Mouse (Mus musculus) erythroblast, adult 5-6 weeks (primary cell): ENCODE data around the gene Sik3. TPM values are rescaled to one million over a fixed set of nuclear protein-coding genes. Genes with fewer than 3 reads are reported as not detected.
"Not testable (repeated sequence)": the region's sequence is repeated elsewhere in the genome, so short reads cannot be mapped to it uniquely, and the experiment has no call there.

Source experiments
- ATAC-seq: replicated peaks from 2 replicates; pipeline ENCODE4 v1.8.0; 2016; ENCODE audit warnings: moderate number of reproducible peaks, mild to moderate bottlenecking, moderate TSS enrichment, inconsistent platforms; ENCODE audit not compliant: poor library complexity, low FRiP score, severe bottlenecking
- total RNA-seq, 2 experiments: library from RNA; stranded (forward) in 1 of 2; stranded (reverse) in 1 of 2; fragments of 150-400 nt in 1 of 2; fragments of 200-764, 138-1000 nt in 1 of 2; gene quantifications; 2 replicates each; pipeline versions ENCODE4 v1.2.3 to v1.2.4; 2015 to 2017; ENCODE audit warnings: low replicate concordance in 2 of 2

Sik3 gene
- total RNA-seq, 2 experiments from 2014 or later = 2.5 to 9.4 TPM

GRCm38 (mm10) chr9:46090066-46090465, 77.4 kb downstream of the Sik3 start:
- no peak for ATAC-seq

GRCm38 (mm10) chr9:46091157-46091556, 78.5 kb downstream of the Sik3 start:
- ATAC-seq = not testable (repeated sequence)

GRCm38 (mm10) chr9:46092633-46093032, 80.0 kb downstream of the Sik3 start:
- ATAC-seq = no peak

DNA sequence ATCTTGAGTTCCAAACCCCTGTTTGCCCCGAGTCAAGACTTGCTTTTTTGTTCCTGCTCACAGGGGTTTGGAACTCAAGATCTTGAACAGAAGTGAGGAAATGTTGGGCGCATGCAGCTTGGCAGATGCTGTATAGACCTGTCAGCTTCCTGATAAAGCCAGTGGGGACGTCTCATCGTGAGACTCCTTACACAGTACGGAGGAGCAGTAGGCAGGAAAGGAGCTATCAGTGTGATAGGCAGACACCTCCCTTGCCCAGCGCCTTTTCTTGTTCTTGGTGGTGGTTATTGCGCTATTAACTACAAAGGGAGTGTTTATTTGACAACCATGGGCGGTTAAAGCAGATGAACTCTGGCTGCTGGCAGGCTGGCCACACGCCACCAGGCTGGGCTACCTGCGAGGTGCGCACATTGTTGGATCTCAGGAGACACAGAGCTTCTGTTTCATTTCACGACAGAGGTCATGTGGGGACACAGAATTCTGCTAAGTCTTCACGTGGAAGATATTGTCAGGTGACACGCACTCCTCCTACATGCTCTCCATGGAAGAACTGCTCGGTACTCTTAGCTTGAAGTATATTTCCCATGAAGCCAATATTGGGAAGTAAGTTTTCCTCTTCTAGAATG, 85.9 kb downstream of the Sik3 start:
- 0 out of 2 replicates have a peak, but pooled peaks have one; percentile 55 for ATAC-seq

DNA sequence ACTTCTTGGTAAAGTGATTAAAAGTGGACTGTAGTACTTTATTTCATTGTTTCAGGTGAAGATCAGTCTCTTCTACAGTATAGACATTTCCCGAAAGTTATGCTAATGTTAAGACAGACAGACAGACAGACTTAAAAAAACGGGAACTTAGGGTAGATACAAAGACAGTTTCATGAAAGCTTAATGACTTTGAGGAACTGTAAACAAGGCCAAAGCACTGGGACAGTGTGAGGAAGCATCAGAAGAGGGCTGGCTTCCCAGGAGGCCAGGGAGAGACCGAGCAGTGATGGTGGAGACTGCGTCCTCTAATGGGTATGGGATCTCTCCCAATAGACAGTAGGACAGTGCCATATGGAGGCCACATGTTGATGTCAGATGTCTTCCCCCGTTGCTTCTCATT, 86.5 kb downstream of the Sik3 start:
- ATAC-seq = no peak

DNA sequence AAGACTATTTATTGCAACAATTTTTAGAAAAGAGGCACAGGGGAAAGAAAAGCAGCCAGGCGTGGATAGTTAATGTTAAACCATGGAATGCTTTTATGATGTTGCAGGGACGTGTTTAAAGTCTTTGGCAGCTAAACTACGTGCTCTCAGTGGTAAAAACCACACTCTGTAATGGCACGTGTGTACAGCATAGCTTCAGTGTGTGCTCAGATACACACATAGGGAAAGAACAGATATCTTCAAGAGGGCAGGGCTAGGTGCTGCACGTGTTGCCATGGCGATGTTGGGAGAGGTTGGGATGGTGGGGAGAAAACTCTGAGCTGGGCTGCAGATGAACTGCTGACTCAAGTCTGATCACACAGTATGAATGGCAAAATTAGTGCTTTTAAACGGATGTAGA, 90.5 kb downstream of the Sik3 start:
- ATAC-seq = no peak

GRCm38 (mm10) chr9:46106105-46106504, 93.5 kb downstream of the Sik3 start:
- no peak for ATAC-seq

DNA sequence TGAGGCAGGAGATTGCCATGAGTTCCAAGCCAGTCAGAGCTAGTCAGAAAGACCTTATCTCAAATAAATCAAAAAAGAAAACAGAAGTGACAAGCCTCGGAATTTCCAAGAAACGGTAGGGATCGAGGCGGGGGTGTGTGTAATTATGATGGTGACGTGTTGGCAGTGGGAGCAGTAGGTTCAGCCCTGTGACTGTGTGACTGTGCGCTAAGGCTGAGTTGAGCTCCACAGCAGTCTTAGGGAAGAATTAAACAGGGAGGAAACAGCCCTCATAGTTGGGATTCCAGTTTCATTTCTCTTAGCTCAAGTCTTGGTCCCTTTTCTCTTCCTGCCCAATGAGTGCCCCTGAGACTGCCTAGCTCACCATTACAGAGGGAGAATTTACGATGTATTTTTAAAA, 98.0 kb downstream of the Sik3 start:
- no peak for ATAC-seq

DNA sequence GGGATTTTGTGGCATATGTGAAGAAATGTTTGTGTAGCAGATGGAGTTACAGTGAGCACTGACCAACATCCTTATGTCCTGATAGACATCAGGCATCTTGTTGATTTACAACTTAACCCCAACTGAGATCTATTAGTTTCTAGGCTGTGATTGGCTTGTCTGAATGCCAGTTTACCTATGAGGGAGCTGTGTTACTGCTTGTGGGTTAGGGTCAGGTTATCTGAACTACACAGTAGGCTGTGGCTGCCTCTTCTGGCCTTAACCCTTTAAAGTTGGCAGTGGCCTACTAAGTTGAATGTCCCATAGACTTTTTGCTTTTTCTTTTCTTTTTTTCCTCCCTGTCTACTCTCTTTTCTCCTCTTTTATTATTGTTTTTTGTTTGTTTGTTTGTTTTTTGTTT, 98.7 kb downstream of the Sik3 start:
- no peak for ATAC-seq

DNA sequence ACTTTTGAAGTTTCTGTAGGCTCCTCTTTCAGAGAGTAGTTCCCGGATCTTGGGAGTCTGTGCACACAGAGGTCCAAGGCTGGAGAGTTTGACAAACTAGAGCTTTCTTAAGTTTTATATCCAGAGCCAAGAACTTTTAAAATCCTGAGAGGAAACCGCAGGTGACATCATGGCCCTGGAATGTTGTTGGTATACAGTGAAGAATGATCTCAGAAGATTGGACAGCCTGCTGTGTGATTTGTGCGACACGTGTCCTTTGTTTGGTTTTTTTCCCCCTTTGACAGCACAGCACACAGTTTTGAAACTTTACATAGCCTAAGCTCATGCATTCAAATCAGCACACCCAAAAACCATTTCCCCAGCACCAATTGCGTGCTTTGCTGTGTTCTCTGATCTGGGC, 99.6 kb downstream of the Sik3 start:
- no peak for ATAC-seq

DNA sequence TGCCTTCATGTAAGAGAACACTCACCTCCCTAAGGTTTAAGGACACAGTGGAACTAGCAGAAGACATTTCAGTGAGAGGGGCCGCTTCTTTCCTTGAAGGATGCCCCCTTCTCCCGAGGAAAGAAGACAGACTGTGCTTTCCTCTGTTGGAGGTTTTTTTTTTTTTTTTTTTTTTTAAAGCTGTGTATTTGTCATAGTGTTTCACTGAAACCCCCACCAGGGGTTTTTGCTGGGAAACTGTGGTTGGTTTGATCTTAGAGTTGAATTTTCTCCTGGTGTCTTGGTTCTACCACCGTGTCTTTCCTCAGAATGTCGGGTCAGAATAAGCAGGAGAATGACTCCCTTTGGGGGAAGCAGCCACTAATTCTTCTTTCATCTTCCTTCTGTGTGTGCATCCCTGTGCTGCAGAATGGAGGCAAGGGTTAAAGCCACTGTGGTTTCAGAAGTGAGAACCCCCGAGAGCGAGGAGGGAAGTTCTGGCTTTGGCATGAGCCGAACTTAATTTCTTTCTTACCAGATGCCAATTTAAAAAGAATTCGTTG, 106.3 kb downstream of the Sik3 start:
- no peak for ATAC-seq

GRCm38 (mm10) chr9:46119943-46120441, 107.4 kb downstream of the Sik3 start:
- no peak for ATAC-seq

- no peak for ATAC-seq
Observed at GRCm38 (mm10) chr9:46120468-46121253, 108.0 kb downstream of the Sik3 start.

GRCm38 (mm10) chr9:46121486-46121885, 108.9 kb downstream of the Sik3 start:
- ATAC-seq = no peak

DNA sequence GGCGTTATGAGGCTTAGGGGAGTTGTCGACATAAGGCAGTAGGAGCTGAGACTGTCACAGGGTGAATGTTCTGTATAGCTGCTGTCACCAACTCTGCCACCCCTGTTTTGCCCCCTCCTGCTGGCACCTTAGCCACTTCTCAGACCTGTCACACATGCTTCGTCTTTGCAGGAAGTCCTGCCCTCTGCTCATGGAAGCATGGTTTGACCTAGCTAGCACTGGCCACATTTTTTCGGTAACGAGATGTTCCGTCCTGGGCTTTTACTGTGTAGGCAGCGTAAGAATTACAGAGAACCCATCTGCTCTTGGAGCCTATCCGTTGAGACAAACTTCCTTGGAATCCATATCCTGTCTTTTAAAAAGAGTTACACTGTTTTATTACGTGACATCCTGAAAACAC, 110.1 kb downstream of the Sik3 start:
- ATAC-seq = no peak

GRCm38 (mm10) chr9:46126295-46126694, 113.7 kb downstream of the Sik3 start:
- ATAC-seq = no peak

- ATAC-seq = no peak
Observed at GRCm38 (mm10) chr9:46127326-46127725, 114.7 kb downstream of the Sik3 start.

DNA sequence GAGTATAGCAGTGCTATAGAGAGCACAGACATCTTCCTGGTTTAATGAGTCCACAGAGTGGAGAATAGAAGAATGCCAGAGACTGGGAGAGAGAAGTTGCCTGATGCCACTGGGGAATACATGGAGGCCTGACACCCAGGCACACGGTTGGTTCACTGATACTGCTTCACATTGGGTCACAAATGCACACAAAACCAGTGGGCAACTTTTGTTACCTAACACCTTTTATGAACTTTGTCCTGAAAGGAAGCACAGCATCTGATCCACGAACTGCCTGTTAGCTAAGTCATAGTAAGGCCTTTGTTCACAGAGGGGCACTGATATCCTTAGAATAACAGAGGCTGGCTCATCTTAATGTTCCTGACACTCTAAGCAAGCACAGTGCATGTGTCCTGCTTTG, 116.6 kb downstream of the Sik3 start:
- ATAC-seq = no peak

DNA sequence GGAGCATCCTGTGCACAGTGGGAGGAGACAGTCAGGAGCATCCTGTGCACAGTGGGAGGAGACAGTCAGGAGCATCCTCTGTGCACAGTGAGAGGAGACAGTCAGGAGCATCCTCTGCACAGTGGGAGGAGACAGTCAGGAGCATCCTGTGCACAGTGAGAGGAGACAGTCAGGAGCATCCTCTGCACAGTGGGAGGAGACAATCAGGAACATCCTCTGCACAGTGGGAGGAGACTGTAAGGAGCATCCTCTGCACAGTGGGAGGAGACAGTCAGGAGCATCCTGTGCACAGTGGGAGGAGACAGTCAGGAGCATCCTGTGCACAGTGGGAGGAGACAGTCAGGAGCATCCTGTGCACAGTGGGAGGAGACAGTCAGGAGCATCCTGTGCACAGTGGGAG, 120.2 kb downstream of the Sik3 start:
- not testable (repeated sequence) for ATAC-seq

DNA sequence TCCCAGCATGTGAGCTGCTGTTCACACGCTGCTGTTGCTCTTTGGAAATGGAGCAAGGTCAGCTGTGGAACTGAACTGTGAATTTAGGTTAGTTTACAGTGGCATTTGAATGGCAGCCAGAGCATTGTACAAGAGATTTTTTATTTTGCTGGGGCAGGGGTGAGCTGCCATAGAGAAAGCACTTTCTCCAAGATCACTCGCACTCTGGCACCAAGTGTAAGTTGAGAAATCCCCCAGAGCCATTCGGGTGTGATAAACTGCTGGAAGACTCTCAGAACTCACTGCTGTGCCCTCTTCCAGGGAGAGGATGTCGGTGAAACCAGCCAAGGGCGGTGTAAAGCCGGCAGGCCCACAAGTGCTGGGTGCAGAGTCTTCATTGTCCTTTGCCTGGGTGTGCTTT, 126.2 kb downstream of the Sik3 start:
- ATAC-seq = no peak

- no peak for ATAC-seq
Observed at GRCm38 (mm10) chr9:46140811-46141210, 128.2 kb downstream of the Sik3 start.
